Mouse (Mus musculus) MEL (cell line): ENCODE data around the gene Mgll.

Source experiments
- CHD1 ChIP-seq: IDR thresholded peaks from 2 replicates; pipeline ENCODE4 v1.6.1; 2012; ENCODE audit warnings: low read depth, mild to moderate bottlenecking, inconsistent platforms, low read length, improper control_type of control experiment
- CTCF ChIP-seq, 3 experiments: IDR thresholded peaks in 2 of 3; conservative IDR thresholded peaks in 1 of 3; 2 replicates each; pipeline ENCODE4 v1.5.1; 2011 to 2012; ENCODE audit warnings: low read length in 3 of 3, low read depth in 2 of 3, mild to moderate bottlenecking in 2 of 3, improper control_type of control experiment in 1 of 3, inconsistent platforms in 1 of 3, mixed read lengths in 1 of 3, moderate library complexity in 1 of 3; ENCODE audit not compliant: control insufficient read depth in 1 of 3, insufficient read depth in 1 of 3, poor library complexity in 1 of 3, severe bottlenecking in 1 of 3
- EP300 ChIP-seq, 2 experiments: IDR thresholded peaks; 2 replicates each; pipeline ENCODE4 v1.6.1; 2011; ENCODE audit warnings: improper control_type of control experiment in 2 of 2, low read length in 2 of 2, low read depth in 1 of 2, mild to moderate bottlenecking in 1 of 2
- ETS1 ChIP-seq: IDR thresholded peaks from 2 replicates; pipeline ENCODE4 v1.6.1; 2012; ENCODE audit warnings: low read depth, mild to moderate bottlenecking, inconsistent platforms, low read length, improper control_type of control experiment, moderate library complexity
- GABPA ChIP-seq: IDR thresholded peaks from 2 replicates; pipeline ENCODE4 v1.6.1; 2012; ENCODE audit warnings: low read depth, mild to moderate bottlenecking, inconsistent platforms, low read length, improper control_type of control experiment, moderate library complexity
- KAT2A ChIP-seq: conservative IDR thresholded peaks from 2 replicates; pipeline ENCODE4 v1.6.1; 2012; ENCODE audit warnings: low read depth, low read length, improper control_type of control experiment, inconsistent platforms
- MAFK ChIP-seq: IDR thresholded peaks from 2 replicates; pipeline ENCODE4 v1.6.1; 2011; ENCODE audit warnings: low read depth, mild to moderate bottlenecking, low read length, improper control_type of control experiment, borderline replicate concordance
- NELFE ChIP-seq: IDR thresholded peaks from 2 replicates; pipeline ENCODE4 v1.6.1; 2011; ENCODE audit warnings: low read depth, low read length, improper control_type of control experiment
- POLR2A ChIP-seq, 2 experiments: IDR thresholded peaks; 2 replicates each; pipeline ENCODE4 v1.6.1; 2011 to 2012; ENCODE audit warnings: low read length in 2 of 2, mild to moderate bottlenecking in 2 of 2, control low read depth in 1 of 2, improper control_type of control experiment in 1 of 2, low read depth in 1 of 2, moderate library complexity in 1 of 2; ENCODE audit not compliant: control insufficient read depth in 1 of 2, insufficient read depth in 1 of 2, poor library complexity in 1 of 2
- RCOR1 ChIP-seq: IDR thresholded peaks from 2 replicates; pipeline ENCODE4 v1.6.1; 2012; ENCODE audit warnings: low read depth, mild to moderate bottlenecking, inconsistent platforms, low read length, improper control_type of control experiment
- SIN3A ChIP-seq: IDR thresholded peaks from 2 replicates; pipeline ENCODE4 v1.6.1; 2012; ENCODE audit warnings: low read length, improper control_type of control experiment, inconsistent platforms
- SMC3 ChIP-seq: IDR thresholded peaks from 2 replicates; pipeline ENCODE4 v1.6.1; 2011; ENCODE audit warnings: low read depth, low read length, improper control_type of control experiment
- TAL1 ChIP-seq: IDR thresholded peaks from 2 replicates; pipeline ENCODE4 v1.6.1; 2012; ENCODE audit warnings: mild to moderate bottlenecking, inconsistent platforms, low read length, moderate library complexity, mixed read lengths
- ZNF384 ChIP-seq: IDR thresholded peaks from 2 replicates; pipeline ENCODE4 v1.6.1; 2012; ENCODE audit warnings: low read depth, mild to moderate bottlenecking, inconsistent platforms, low read length, improper control_type of control experiment

DNA sequence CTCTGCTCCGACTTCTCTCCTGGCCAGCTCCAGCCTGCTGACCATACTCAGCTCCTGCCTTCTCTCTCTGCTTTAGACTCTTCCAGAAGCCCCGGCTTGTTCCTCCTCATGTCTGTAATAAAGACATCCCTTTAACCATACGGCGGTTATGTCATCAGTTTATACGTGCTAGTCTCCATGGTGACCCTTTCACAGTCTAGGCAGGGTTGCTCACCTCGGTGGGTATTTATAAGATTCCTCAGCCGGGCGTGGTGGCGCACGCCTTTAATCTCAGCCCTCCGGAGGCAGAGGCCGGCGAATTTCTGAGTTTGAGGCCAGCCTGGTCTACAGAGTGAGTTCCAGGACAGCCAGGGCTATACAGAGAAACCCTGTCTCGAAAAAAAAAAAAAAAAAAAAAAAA lies 51.1 kb downstream of the Mgll start:
- TF ChIP-seq CTCF (IDR thresholded peaks at IDR 0.05 in 2 of 3, conservative IDR thresholded peaks at IDR 0.05 in 1 of 3; ENCODE audit: control insufficient read depth in 1 of 3, insufficient read depth in 1 of 3, low read depth in 2 of 3, low read length in 3 of 3, poor library complexity in 1 of 3, severe bottlenecking in 1 of 3) (no peak), POLR2A (IDR thresholded peaks at IDR 0.05; ENCODE audit: control insufficient read depth in 1 of 2, insufficient read depth in 1 of 2, low read depth in 1 of 2, low read length in 2 of 2, poor library complexity in 1 of 2) (no peak), ZNF384 (no peak), MAFK (no peak), EP300 (IDR thresholded peaks at IDR 0.05; ENCODE audit: low read depth in 1 of 2, low read length in 2 of 2) (no peak), KAT2A (no peak), TAL1 (no peak), RCOR1 (no peak), ETS1 (no peak), SIN3A (no peak), NELFE (no peak), SMC3 (no peak), GABPA (no peak), CHD1 (no peak)
